Mouse (Mus musculus) Patski (cell line): ENCODE measurements at regions not wholly inside any gene's neighbourhood (a gene's known extent, or its start where the extent isn't known, plus 50 kb on each side); places are given as distances from the start of the nearest gene placed in this dataset.

Experiments
- ATAC-seq: fragments of 100-300 bp; one replicate; pipeline ENCODE4 v1.8.0; 2021
- CTCF ChIA-PET: fragments of 350-600 bp; sonication (Branson Sonifier 250); formaldehyde crosslinking; loops from one replicate; lab custom pipeline; 2022; ENCODE audit warnings: inconsistent platforms; lab: Charles Lee
- POLR2A ChIA-PET: fragments of 350-600 bp; sonication (Branson Sonifier 250); formaldehyde crosslinking; loops from one replicate; lab custom pipeline; 2022; ENCODE audit warnings: antibody characterized with exemption, inconsistent platforms; lab: Charles Lee
- DNase-seq: peaks from one replicate; pipeline ENCODE4 v3.0.0-alpha.2; 2011; ENCODE audit warnings: low read depth, low spot score
- H3K27me3 ChIP-seq: fragments of 371-371 bp; one replicate; pipeline ENCODE4 v1.5.1; 2021
- CTCF ChIP-seq: fragments of 100-300 bp; IDR thresholded peaks from one replicate; pipeline ENCODE4 v1.5.1; 2021
- in situ Hi-C: fragments of 300-500 bp; cut with MboI; formaldehyde crosslinking; loops from 3 replicates; pipeline ENCODE4 v1.11.1; 2018; ENCODE audit warnings: low pct_unique_long_range_greater_than_20kb, mixed read lengths

DNA sequence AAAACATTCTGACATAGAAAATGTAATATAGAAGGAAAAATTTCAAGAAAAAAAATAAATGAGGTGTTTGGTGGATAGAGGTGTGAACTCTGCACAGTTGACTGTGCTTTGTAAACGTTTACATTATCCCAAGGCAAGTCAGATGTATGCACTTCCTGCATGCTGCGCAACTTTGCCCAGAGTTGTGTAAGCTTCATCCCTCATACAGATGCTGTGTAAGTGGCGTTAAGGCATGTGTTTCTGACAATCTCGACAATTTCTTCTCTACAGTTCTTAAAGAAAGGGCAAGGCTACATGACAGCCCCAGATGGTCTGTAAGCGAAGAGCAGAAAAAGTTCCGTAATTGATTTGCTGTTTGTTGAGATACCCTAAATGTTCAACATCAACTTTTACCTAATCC, 476.6 kb upstream of the Pitx2 start:
- H3K27me3 ChIP-seq = no peaks in the 10 kb centered on the region
- ChIA-PET CTCF (interaction anchor here (1.7 kb wide), 1 partner anchor 8 kb away, joined by 7 read pairs; no protein-coding TSS in a partner anchor), POLR2A (no interaction called here)
- TF ChIP-seq CTCF = no peak
- no peak for ATAC-seq
- in situ Hi-C loops = no loop called here
- no peak for DNase-seq

DNA sequence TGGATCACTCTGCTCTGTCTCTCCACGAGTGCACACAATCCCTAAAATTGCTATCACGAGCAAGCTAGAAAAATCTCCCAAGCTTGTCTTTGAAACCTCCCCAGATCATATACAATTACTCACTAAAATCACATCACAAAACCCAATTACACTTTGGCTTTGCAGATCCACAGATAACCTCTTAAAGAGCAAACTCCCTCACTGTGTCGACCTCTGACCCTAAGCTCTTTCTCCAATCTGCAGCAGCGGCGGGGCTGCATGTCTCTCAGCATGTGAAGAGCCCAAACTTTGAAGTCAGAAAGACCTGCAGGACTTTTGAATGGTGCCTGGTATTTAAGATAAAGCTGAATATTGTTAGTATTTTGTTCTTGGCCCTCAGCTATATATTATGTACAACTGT, 479.4 kb upstream of the Pitx2 start:
- in situ Hi-C loops = no loop called here
- DNase-seq = no peak
- POLR2A ChIA-PET = interaction anchor here (1.1 kb wide), 1 partner anchor 11 kb away, joined by 4 read pairs; no protein-coding TSS in a partner anchor

DNA sequence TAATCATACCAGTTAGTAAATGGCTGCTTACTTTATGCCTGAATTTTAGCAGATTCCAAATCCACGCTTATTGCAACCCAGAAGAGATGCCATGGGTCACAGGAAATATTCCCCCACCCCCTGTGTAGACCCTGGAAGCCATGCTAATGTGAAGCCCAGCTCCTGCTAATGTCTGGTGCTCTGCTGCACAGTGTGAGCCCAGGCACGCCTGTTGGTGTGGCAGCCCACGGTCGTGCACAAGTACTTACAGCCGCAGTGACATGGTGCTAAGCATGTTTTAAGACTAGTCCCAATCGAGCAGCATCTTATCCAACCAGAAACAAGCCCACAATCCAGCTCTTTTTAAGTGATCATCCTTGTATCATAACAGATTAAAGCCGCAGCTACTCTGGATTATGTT, 480.5 kb upstream of the Pitx2 start:
- H3K27me3 ChIP-seq = no peaks in the 10 kb centered on the region
- ATAC-seq = no peak
- ChIA-PET CTCF (interaction anchor here (1.2 to 2.2 kb wide), 4 partner anchors 11 to 80 kb away, joined by 3 to 13 read pairs (median 4); no protein-coding TSS in a partner anchor), POLR2A (interaction anchor here (0.6 kb wide), 1 partner anchor 43 kb away, joined by 3 read pairs; no protein-coding TSS in a partner anchor)
- no peak for TF ChIP-seq CTCF
- DNase-seq = no peak
- in situ Hi-C loops = loop anchor here (5.0 kb wide), 1 partner anchor 52 kb away; no protein-coding TSS in a partner anchor

More for the DNA sequence above, 479.4 kb upstream of the Pitx2 start:
- no peak for TF ChIP-seq CTCF
- no peak for ATAC-seq
- CTCF ChIA-PET = interaction anchor here (1.1 to 2.2 kb wide), 5 partner anchors 9 to 79 kb away, joined by 3 to 13 read pairs (median 3); no protein-coding TSS in a partner anchor
- H3K27me3 ChIP-seq = no peaks in the 10 kb centered on the region

DNA sequence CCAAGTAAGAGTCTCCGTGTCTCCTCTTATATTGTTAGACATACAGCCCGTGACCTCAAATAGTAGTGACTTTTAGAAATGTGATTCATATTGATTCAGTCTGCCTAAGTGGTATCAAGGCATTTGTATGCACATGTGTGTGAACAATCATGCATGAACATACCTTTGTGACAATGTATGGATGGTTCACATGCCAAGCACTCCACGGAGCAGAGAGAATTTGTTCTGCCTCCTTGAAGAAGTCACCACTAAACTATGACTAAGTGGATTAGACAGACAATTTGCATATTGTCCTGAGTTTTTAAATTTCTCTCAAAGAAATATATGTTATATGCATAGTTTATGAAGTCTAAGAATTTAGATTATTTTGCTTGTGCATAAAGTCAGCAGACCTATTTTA, 492.4 kb upstream of the Pitx2 start:
- TF ChIP-seq CTCF = no peak
- ATAC-seq (peak; percentile 94), DNase-seq (peak; percentile 30)
- CTCF ChIA-PET = no interaction called here
- POLR2A ChIA-PET = no interaction called here
- in situ Hi-C loops = no loop called here
- H3K27me3 ChIP-seq = no peaks in the 10 kb centered on the region

DNA sequence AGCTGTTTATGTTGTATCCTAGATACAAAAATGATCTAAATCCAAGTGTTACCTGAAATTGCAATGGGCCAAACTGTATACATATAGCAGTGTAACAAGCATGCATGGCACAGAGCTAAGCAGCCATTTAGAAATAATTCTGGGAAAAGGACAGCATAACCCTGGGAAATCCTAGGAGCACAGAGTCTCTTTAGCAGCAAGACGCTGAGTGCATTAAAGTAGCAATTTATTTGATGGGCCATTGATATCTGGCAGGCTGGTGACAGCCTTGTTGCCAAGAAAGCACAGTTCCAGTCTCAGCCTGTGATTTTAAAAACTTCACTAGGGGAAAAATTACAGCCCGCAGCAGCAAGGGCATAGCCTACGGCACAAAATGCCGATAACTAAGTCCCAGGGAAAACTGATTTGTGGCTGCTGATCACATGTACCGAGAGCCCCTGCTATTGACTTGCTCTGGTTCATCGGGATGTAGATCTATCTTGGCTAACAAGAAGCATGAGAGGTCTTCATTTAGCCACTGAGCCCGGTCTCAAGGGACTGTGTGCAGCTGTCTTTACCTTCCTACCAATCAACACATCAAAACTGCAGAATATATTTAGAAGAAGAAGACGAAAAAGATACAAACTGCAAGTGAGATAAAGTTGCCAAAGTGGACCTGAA, 531.1 kb upstream of the Pitx2 start:
- POLR2A ChIA-PET = no interaction called here
- no peak for TF ChIP-seq CTCF
- CTCF ChIA-PET = interaction anchor here (0.9 kb wide), 1 partner anchor 11 kb away, joined by 3 read pairs; no protein-coding TSS in a partner anchor
- in situ Hi-C loops = loop anchor here (5.0 kb wide), 1 partner anchor 49 kb away; no protein-coding TSS in a partner anchor
- ATAC-seq = no peak
- no peaks in the 10 kb centered on the region for H3K27me3 ChIP-seq
- no peak for DNase-seq

DNA sequence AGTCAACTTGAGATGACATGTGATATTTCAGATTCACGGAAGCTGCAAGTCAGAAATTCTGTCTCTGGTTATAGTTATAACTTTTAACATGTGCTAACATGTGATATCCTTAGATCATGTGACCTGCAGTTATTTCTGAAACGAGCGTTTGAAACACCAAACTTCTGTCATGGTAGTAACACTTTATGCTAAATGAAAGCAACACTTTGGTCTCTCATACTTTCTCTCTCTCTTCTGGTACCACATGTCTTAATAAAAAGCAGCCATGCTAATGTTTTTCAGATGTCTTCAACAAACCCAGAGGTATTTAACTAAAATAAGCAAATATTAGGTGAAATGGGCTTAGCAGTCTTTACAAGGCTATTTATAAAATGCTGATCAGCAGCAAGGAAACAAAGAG, 534.5 kb upstream of the Pitx2 start:
- in situ Hi-C loops = loop anchor here (5.0 kb wide), 1 partner anchor 52 kb away; no protein-coding TSS in a partner anchor
- DNase-seq (no peak), ATAC-seq (no peak)
- CTCF ChIA-PET = interaction anchor here (1.9 kb wide), 1 partner anchor 9 kb away, joined by 6 read pairs; no protein-coding TSS in a partner anchor
- no peaks in the 10 kb centered on the region for H3K27me3 ChIP-seq
- TF ChIP-seq CTCF = no peak
- POLR2A ChIA-PET = no interaction called here

DNA sequence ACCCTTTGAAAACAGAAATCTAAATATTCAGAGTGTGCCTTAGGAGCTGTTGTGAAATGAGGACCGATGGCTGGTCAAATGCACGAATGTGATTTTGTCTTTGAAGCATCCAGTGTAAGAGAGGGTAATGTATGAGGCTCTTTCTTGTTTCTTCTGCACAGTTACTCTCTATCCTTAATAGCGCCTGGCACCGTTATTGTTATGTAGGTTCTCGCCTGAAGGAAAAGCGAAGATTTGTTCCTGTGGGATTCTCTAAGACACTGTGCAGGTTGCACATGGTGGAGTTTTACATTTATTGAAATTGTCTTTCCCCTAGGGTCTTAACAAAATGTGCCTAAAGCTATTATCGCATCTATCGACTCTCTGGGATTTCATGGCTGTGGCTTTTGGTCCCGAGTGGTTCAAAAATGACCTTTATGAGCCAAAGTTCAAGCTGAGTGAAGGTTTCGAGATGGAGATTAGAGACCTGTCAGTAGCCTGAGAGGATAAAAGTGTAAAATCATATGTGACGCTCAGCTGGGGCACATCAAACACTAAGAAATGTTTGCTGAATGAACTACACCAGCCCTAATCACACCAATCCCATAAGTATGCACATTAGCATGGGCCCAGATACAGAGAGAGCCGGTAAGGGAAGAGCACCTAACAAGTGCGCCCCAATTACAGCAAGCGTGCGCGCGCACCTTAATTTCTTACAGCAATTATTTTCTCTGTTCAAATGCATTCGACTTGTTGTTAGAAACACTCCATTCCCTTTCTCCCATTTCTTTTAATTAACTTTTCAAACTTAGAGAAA, 562.5 kb upstream of the Pitx2 start:
- H3K27me3 ChIP-seq = no peaks in the 10 kb centered on the region
- ChIA-PET POLR2A (no interaction called here), CTCF (no interaction called here)
- ATAC-seq (no peak), DNase-seq (no peak)
- in situ Hi-C loops = no loop called here
- no peak for TF ChIP-seq CTCF

DNA sequence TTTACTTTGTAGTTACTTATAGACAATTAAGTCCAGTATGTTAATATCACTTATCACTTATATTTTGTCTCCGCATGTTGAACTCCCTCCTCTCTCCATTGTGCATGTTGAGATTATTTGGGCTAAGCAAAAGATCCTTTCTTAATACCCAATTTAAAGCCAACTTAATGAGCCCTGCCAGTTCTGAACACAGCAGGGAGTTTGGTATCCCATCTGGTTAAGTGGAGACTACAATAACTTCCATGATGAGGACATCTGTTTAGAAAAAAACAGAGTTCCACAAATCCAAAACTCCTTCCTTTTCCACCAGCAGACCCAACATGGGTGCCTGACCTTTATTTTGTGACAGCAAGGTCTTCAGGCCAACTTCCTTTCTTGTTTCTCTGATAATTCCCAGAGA, 572.0 kb upstream of the Pitx2 start:
- DNase-seq (no peak), ATAC-seq (no peak)
- ChIA-PET CTCF (no interaction called here), POLR2A (no interaction called here)
- no peaks in the 10 kb centered on the region for H3K27me3 ChIP-seq
- in situ Hi-C loops = no loop called here
- no peak for TF ChIP-seq CTCF

DNA sequence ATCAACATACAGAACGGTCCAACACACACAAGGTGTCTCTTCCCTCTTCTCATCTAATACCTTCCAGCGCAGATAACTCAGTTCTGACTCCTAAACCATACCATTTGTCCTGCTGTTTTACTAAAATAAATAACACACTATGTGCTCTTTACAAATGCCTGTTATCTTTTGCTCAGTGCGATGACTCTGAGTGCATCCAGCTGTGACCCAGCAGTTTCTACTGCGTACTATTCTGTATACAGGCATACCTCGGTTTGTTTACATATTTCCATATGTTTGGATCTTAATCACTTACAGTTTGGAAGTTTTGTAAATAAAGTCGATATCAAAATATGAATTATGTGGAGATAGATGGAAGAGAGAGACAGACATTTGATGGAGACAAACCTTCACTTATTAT, 583.0 kb upstream of the Pitx2 start:
- ATAC-seq = no peak
- in situ Hi-C loops = no loop called here
- ChIA-PET CTCF (no interaction called here), POLR2A (no interaction called here)
- TF ChIP-seq CTCF = no peak
- DNase-seq = no peak
- H3K27me3 ChIP-seq = no peaks in the 10 kb centered on the region

DNA sequence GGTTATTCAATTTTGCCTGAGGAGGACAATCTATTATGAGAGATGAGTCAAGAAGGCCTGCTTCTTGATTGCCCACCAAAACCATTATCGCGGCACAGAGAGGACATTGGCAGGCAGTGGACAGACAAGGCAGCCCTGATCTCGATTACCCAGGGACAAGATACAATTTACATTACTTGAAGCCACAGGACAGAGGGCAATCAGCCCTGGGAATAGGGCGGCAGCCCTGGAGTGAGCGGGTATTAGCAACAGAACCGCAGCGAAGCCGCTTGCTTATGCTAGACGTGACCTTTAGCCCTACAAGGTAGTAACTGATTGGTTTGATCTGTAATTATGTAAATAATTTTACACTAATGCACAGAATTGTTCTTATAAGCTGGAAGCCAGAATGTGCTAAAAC, 586.0 kb upstream of the Pitx2 start:
- in situ Hi-C loops = no loop called here
- ATAC-seq (no peak), DNase-seq (no peak)
- TF ChIP-seq CTCF = no peak
- CTCF ChIA-PET = no interaction called here
- H3K27me3 ChIP-seq = no peaks in the 10 kb centered on the region
- POLR2A ChIA-PET = no interaction called here
